Mouse (Mus musculus): ENCODE measurements around the gene Wnt10a. TPM values are rescaled to one million over a fixed set of nuclear protein-coding genes. Genes with fewer than 3 reads are reported as not detected.

Wnt10a gene
- polyA plus RNA-seq, 1 experiment from 2014 or later: 1.6 TPM

Other genes starting within 250 kb of the Wnt10a start
- gene Plcd4, start 248.6 kb upstream of the Wnt10a start, polyA plus RNA-seq (2014; fragmentation: Nextera tagmentation; extraction: Ambion mirVana): 0.33 and 0.42 TPM in 2 replicates
- 45.7 and 46.5 TPM in 2 replicates for gene Usp37, start 247.2 kb upstream of the Wnt10a start, polyA plus RNA-seq (2014; fragmentation: Nextera tagmentation; extraction: Ambion mirVana)
- 7.1 and 7.8 TPM in 2 replicates for gene Zfp142, start 203.3 kb upstream of the Wnt10a start, polyA plus RNA-seq (2014; fragmentation: Nextera tagmentation; extraction: Ambion mirVana)
- gene Bcs1l, start 203.2 kb upstream of the Wnt10a start, polyA plus RNA-seq (2014; fragmentation: Nextera tagmentation; extraction: Ambion mirVana): 13.7 and 18.4 TPM in 2 replicates
- 9.4 TPM in 2 replicates for gene Rnf25, start 190.1 kb upstream of the Wnt10a start, polyA plus RNA-seq (2014; fragmentation: Nextera tagmentation; extraction: Ambion mirVana)
- gene Stk36, start 190.1 kb upstream of the Wnt10a start, polyA plus RNA-seq (2014; fragmentation: Nextera tagmentation; extraction: Ambion mirVana): 14.1 and 14.5 TPM in 2 replicates
- 29.6 and 37.1 TPM in 2 replicates for gene Ttll4, start 129.8 kb upstream of the Wnt10a start, polyA plus RNA-seq (2014; fragmentation: Nextera tagmentation; extraction: Ambion mirVana)
- gene Cyp27a1, start 77.9 kb upstream of the Wnt10a start, polyA plus RNA-seq (2014; fragmentation: Nextera tagmentation; extraction: Ambion mirVana): 11.1 and 12.3 TPM in 2 replicates
- not detected in 2 replicates for gene Prkag3, start 42.3 kb upstream of the Wnt10a start, polyA plus RNA-seq (2014; fragmentation: Nextera tagmentation; extraction: Ambion mirVana)
- 15.5 and 19.1 TPM in 2 replicates for gene Wnt6, start 19.6 kb upstream of the Wnt10a start, polyA plus RNA-seq (2014; fragmentation: Nextera tagmentation; extraction: Ambion mirVana)
- 0.84 and 1.1 TPM in 2 replicates for gene Cdk5r2, start 63.4 kb downstream of the Wnt10a start, polyA plus RNA-seq (2014; fragmentation: Nextera tagmentation; extraction: Ambion mirVana)
- 0.40 and 0.62 TPM in 2 replicates for gene Fev, start 93.9 kb downstream of the Wnt10a start, polyA plus RNA-seq (2014; fragmentation: Nextera tagmentation; extraction: Ambion mirVana)
- gene Cryba2, start 101.6 kb downstream of the Wnt10a start, polyA plus RNA-seq (2014; fragmentation: Nextera tagmentation; extraction: Ambion mirVana): 0.62 and 5.2 TPM in 2 replicates
- 0.06 TPM in 1 of 2 replicates, not detected in the other for gene Cfap65, start 144.1 kb downstream of the Wnt10a start, polyA plus RNA-seq (2014; fragmentation: Nextera tagmentation; extraction: Ambion mirVana)
- gene Ihh, start 160.2 kb downstream of the Wnt10a start, polyA plus RNA-seq (2014; fragmentation: Nextera tagmentation; extraction: Ambion mirVana): 0.32 TPM in 1 of 2 replicates, not detected in the other